Mouse (Mus musculus) small intestine, adult 2 months (tissue): ENCODE measurements around the gene Dlgap1.

Experiments
- CTCF ChIP-seq: fragments of 200-500 bp; IDR thresholded peaks from 2 replicates; pipeline ENCODE4 v1.5.1; 2012; ENCODE audit warnings: low read depth, mild to moderate bottlenecking, control low read depth, inconsistent platforms, low read length, moderate library complexity, mixed read lengths; ENCODE audit not compliant: insufficient replicate concordance, insufficient read length; ENCODE audit errors: extremely low read depth
- POLR2A ChIP-seq: fragments of 200-500 bp; IDR thresholded peaks from 2 replicates; pipeline ENCODE4 v1.6.1; 2012; ENCODE audit warnings: low read depth, mild to moderate bottlenecking, control low read depth, inconsistent platforms, low read length, moderate library complexity

DNA sequence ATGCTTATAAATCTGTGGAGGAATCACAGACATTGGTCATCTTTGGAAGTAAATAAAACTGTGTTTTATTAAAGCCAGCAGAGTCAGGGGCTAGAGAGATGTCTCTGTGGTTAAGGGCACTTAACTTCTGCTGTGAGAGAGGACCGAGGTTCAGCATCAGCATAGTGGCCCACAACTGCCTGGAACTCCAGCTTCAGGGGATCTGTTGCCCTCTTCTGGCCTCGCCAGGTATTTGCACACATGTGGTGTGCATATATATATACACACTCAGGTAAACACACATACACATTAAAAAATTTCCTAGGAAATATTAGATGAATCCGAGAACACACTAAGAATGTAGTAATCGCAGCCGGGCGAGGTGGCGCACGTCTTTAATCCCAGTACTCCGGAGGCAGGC lies 796.5 kb downstream of the Dlgap1 start:
- no peak for TF ChIP-seq CTCF
- TF ChIP-seq POLR2A = no peak
